Mouse (Mus musculus) limb, embryonic 14.5 days (tissue): ENCODE measurements around the gene Olfr547. TPM values are rescaled to one million over a fixed set of nuclear protein-coding genes. Genes with fewer than 3 reads are reported as not detected.

ENCODE experiments used
- ATAC-seq: fragments of 200-750 bp; cut with Nextera tagmentation; 2 replicates; pipeline ENCODE4 v1.8.0; 2017; ENCODE audit warnings: low read depth, moderate number of reproducible peaks, moderate TSS enrichment; ENCODE audit not compliant: low FRiP score
- DNase-seq: peaks from one replicate; pipeline ENCODE4 v3.0.0-alpha.2; 2015; ENCODE audit warnings: low spot score
- H3K27ac ChIP-seq: fragments of 300-500 bp; sonication (generic); replicated peaks from 2 replicates; pipeline ENCODE4 v1.5.1; 2014; ENCODE audit warnings: low read depth, mild to moderate bottlenecking, low read length, moderate library complexity, mixed read lengths
- H3K27me3 ChIP-seq: fragments of 300-500 bp; sonication (generic); 2 replicates; pipeline ENCODE4 v1.6.1; 2014; ENCODE audit warnings: low read length, mixed read lengths; ENCODE audit not compliant: control insufficient read depth, insufficient read depth
- H3K36me3 ChIP-seq: fragments of 300-500 bp; sonication (generic); 2 replicates; pipeline ENCODE4 v1.6.1; 2014; ENCODE audit warnings: mild to moderate bottlenecking, low read length, moderate library complexity, mixed read lengths; ENCODE audit not compliant: control insufficient read depth, insufficient read depth
- H3K4me1 ChIP-seq: fragments of 300-500 bp; sonication (generic); 2 replicates; pipeline ENCODE4 v1.6.1; 2014; ENCODE audit warnings: antibody characterized with exemption, low read length, mixed read lengths; ENCODE audit not compliant: control insufficient read depth, insufficient read depth
- H3K4me2 ChIP-seq: fragments of 300-500 bp; sonication (generic); replicated peaks from 2 replicates; pipeline ENCODE4 v1.6.1; 2014; ENCODE audit warnings: low read depth, mild to moderate bottlenecking, low read length, moderate library complexity; ENCODE audit not compliant: severe bottlenecking
- H3K4me3 ChIP-seq: fragments of 300-500 bp; sonication (generic); replicated peaks from 2 replicates; pipeline ENCODE4 v1.5.1; 2014; ENCODE audit warnings: low read length
- H3K9ac ChIP-seq: fragments of 300-500 bp; sonication (generic); 2 replicates; pipeline ENCODE4 v1.6.1; 2014; ENCODE audit warnings: mild to moderate bottlenecking, low read depth, low read length, moderate library complexity; ENCODE audit not compliant: severe bottlenecking
- H3K9me3 ChIP-seq: fragments of 300-500 bp; sonication (generic); 2 replicates; pipeline ENCODE4 v1.6.1; 2016; ENCODE audit warnings: low read length; ENCODE audit not compliant: control insufficient read depth
- POLR2A ChIP-seq: fragments of 200-500 bp; IDR thresholded peaks from 2 replicates; pipeline ENCODE4 v1.8.0; 2012; ENCODE audit warnings: inconsistent platforms, mild to moderate bottlenecking, moderate library complexity, borderline replicate concordance; ENCODE audit not compliant: insufficient read depth, insufficient read length; ENCODE audit errors: extremely low read depth
- WGBS: fragments of 180-500 bp; shearing (Covaris S2); extraction: QIAGEN DNeasy Blood & Tissue Kit; methylation state at CpG from one replicate; pipeline ENCODE4 v1.1.7; 2014; 5-methylcytosine and 5-hydroxymethylcytosine counted together
- polyA plus RNA-seq, 2 experiments: library from polyadenylated mRNA; depleted of rRNA in 1 of 2; stranded (reverse) in 1 of 2; unstranded in 1 of 2; fragments of >200 nt; fragmentation: Nextera tagmentation in 1 of 2; extraction: Ambion mirVana in 1 of 2; gene quantifications; 2 replicates each; pipeline versions ENCODE4 v1.2.1 to v1.2.3; 2012 to 2014

The Olfr547 gene
- polyA plus RNA-seq, 2 experiments = not detected

DNA sequence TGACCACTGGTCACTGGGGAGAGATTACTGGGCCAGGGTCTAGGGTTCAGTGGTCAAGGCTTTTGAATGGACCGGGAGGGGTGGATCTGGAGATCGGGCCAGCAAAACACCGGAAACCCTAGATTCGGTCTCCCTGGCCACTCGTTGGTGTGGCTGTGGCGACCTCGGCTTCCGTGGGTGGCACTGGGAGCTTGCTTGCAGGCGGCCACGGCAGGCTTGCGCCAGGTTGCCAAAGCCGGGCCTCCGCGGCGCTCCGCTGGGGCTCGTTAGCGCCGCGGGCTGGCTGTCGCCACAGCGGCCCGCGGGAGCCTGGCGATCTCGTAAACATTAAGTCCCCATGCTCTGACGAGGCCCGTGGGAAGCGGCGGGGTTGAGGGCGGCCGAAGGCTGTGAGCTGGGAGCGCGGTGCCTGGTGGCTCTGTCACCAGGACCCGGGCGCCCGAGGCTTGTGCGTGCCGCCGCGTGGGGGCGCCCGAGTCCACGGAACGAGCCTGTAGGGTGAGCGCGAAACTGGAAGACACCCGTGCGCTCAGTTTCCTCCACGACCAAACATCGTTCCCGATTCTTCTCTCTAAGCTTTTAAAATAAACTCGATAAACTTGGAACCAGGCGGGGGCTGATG, 21.6 kb upstream of the Olfr547 start:
- H3K27ac ChIP-seq = no peak overlapping the region
- no peaks in the 10 kb centered on the region for H3K9me3 ChIP-seq
- H3K27me3 ChIP-seq = peaks cover 4% of the 10 kb centered on the region; the same call in 1 of the 2 replicates
- under 1% methylated on average over 51 of the region's 54 CpGs for WGBS
- DNase-seq = peak; percentile 69
- peak overlapping the region; percentile 45 for H3K4me3 ChIP-seq
- H3K4me1 ChIP-seq = peaks cover 6% of the 10 kb centered on the region; the same call in 1 of the 2 replicates
- ATAC-seq = peak; percentile 89
- TF ChIP-seq POLR2A = no peak
- peak overlapping the region; percentile 64 for H3K9ac ChIP-seq
- peak overlapping the region; percentile 93 for H3K4me2 ChIP-seq
- H3K36me3 ChIP-seq = no peaks in the 10 kb centered on the region

DNA sequence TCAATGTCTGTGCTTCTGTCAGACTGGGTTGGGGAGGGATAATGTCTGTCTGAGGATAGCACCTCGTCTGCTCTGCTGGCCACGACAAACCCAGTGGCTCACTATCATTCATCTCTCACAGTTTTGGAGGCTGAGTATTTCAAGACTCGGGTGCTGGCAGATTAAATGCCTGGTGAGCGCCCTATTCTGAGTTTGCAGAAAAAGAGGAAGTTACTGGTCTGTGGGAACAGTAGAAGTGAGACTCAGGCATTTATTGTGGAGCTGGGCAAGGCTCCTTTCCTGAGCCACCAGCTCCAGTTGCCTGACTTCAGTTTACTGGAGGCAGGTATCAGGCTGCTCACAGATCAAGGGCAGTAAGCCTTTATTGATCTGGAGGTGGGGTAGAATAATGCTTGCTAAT, 20.4 kb upstream of the Olfr547 start:
- Histone ChIP-seq H3K9me3 (no peaks in the 10 kb centered on the region), H3K4me1 (peaks cover 6% of the 10 kb centered on the region; the same call in 1 of the 2 replicates), H3K9ac (no peak overlapping the region), H3K4me3 (no peak overlapping the region), H3K27ac (no peak overlapping the region), H3K27me3 (peaks cover 4% of the 10 kb centered on the region; the same call in 1 of the 2 replicates), H3K36me3 (no peaks in the 10 kb centered on the region), H3K4me2 (no peak overlapping the region)
- ATAC-seq = no peak
- TF ChIP-seq POLR2A = no peak
- no peak for DNase-seq
- 70% methylated on average over 4 of the region's 4 CpGs for WGBS

DNA sequence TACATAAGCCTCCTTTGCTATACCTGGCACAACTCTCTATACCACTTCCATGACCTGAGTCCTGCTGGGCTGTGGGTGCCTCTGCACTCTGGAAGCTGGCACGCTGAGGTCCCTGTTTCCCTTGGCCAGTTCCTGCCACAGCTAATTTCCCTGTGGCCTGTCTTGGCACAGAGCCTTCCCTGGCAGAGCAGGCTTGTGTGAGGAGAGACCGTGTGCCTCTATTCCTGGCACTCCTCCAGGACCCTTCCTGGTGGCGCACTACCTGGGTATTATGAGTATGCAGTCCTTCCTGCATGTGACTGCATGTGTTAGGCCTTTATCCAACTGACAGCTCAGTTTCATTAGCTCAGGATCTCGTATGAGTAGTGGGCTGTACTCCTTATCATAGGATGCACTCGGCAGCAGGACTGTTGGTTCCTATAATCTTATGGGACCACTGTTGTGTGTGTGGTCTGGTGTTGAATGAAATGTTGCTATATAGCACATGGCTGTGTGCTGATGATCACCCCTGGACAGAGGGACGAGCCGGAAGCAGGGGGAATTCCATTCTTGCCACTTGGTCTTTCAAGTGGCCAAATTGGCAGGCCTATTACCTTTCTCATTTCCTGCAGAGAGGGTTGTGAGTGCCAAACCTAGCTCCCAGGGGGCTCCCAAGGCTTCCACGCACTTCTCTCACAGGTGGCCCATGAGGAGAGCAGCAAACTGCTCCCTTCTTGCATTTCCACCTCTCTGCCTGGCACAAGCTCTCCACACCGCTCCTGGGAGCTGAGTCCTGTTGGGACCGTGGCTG, 18.1 kb upstream of the Olfr547 start:
- ATAC-seq (no peak), DNase-seq (peak; percentile 13)
- Histone ChIP-seq H3K9ac (no peak overlapping the region), H3K4me3 (no peak overlapping the region), H3K4me1 (peaks cover 6% of the 10 kb centered on the region; the same call in 1 of the 2 replicates), H3K9me3 (no peaks in the 10 kb centered on the region), H3K36me3 (no peaks in the 10 kb centered on the region), H3K27me3 (peaks cover 4% of the 10 kb centered on the region; the same call in 1 of the 2 replicates), H3K27ac (no peak overlapping the region), H3K4me2 (no peak overlapping the region)
- WGBS = 48% methylated on average over 10 of the region's 10 CpGs
- TF ChIP-seq POLR2A = no peak

DNA sequence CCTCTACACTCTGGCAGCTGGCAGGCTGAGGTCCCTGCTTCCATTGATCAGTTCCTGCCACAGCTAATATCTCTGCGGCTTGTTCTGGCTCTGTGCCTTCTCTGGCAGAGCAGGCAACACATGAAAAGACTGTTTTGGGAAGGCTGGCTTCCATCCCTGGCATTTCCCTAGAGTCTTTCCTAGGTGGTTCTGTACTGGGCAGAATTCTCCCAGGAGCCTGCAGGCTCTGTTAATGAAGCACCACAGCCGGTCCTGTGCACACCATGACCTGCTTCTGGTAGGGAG, 17.6 kb upstream of the Olfr547 start:
- peaks cover 4% of the 10 kb centered on the region; the same call in 1 of the 2 replicates for H3K27me3 ChIP-seq
- DNase-seq (peak; percentile 6), ATAC-seq (no peak)
- no peak overlapping the region for H3K4me3 ChIP-seq
- no peak overlapping the region for H3K9ac ChIP-seq
- no peaks in the 10 kb centered on the region for H3K9me3 ChIP-seq
- no peak for TF ChIP-seq POLR2A
- no peaks in the 10 kb centered on the region for H3K36me3 ChIP-seq
- 66% methylated on average over 2 of the region's 2 CpGs for WGBS
- H3K4me2 ChIP-seq = no peak overlapping the region
- H3K4me1 ChIP-seq = peaks cover 6% of the 10 kb centered on the region; the same call in 1 of the 2 replicates
- no peak overlapping the region for H3K27ac ChIP-seq

DNA sequence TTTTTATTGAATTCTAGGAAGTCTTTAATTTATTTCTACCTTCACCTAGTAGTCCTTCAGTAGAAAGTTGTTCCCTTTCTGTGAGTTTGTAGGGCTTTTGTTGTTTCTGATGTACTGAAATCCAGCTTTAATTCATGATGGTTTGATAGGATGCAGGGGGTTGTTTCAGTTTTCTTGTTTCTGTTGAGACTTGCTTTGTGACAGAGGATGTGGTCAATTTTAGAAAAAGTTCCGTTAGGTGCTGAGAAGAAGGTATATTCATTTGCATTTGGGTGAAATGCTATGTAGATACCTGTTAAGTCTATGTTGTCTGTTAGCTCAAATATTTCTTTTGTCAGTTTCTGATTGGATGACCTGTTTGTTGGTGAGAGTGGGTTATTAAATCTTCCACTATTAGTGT, 5.5 kb upstream of the Olfr547 start:
- 88% methylated on average over 1 of the region's 1 CpGs for WGBS
- Histone ChIP-seq H3K9ac (no peak overlapping the region), H3K4me1 (no peaks in the 10 kb centered on the region), H3K27ac (no peak overlapping the region), H3K9me3 (no peaks in the 10 kb centered on the region), H3K4me2 (no peak overlapping the region), H3K36me3 (no peaks in the 10 kb centered on the region), H3K27me3 (no peaks in the 10 kb centered on the region), H3K4me3 (no peak overlapping the region)
- DNase-seq (no peak), ATAC-seq (no peak)
- TF ChIP-seq POLR2A = no peak
